Mouse (Mus musculus): ENCODE data around the gene Mrps18c.

GRCm38 (mm10) chr5:100758121-100758520, 40.3 kb upstream of the Mrps18c start:
- no peak for TF ChIP-seq EP300 (IDR thresholded peaks at IDR 0.05; ENCODE audit: low read depth)
- no peak for TF ChIP-seq CTCF (IDR thresholded peaks at IDR 0.05; ENCODE audit: low read depth)
